Mouse (Mus musculus) kidney, postnatal 25 days (tissue): ENCODE data around the gene Abhd17b.

ENCODE experiments used
- DNase-seq, 2 experiments: peaks; one replicate each; pipeline ENCODE4 v3.0.0; 2021; ENCODE audit warnings: mixed read lengths in 2 of 2

The Abhd17b gene

DNA sequence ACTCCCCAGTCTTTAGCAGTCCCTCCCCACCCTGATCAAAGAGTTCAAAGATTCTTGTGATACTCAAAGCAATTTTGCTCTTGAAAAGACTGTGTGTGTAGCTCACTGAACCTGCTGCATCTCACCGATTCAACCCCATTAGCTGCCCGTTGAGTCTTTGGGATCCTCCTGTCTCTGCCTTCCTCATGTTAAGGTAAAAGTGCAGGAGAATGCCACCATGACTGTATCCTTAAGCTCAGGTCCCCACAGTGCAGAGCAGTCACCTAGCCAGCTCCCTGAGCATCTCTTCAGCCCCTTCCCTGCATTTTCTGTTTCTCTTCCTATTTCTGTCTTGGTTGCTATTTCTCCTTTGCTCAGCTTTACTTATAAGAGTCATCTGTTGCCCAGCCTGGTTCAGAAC, 80.2 kb downstream of the Abhd17b start:
- DNase-seq = no peak

GRCm38 (mm10) chr19:21734112-21734511, 81.1 kb downstream of the Abhd17b start:
- peak in 1 of 2 experiments; percentile 64 for DNase-seq
